Mouse (Mus musculus) megakaryocyte, embryonic 14.5 days (primary cell): ENCODE results near the gene Itga9.

Experiments used
- FLI1 ChIP-seq: IDR thresholded peaks from 2 replicates; pipeline ENCODE4 v1.6.1; 2012; ENCODE audit warnings: low read length, inconsistent platforms, mixed read lengths
- GATA1 ChIP-seq: IDR thresholded peaks from 3 replicates; pipeline ENCODE4 v1.6.1; 2012; ENCODE audit warnings: mixed read lengths, low read length, inconsistent platforms, borderline replicate concordance

DNA sequence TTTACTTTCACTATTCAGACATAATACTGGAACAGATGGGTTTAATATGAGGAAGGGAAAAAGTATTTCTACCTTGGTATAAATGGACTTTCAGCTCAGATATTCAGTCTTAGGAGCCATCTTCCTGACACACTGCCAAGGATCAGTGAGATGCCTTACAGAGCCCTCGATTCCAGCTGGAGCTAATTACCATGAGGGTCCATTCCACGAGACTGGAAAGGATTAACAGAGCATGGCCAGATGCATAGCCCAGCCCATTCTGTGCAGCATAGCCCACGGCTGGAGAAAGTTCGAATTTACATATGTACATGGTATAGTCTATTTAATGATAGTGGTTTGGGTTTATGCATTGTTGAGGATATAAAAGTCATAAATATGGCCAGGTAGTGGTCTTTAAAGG lies 188.8 kb downstream of the Itga9 start:
- TF ChIP-seq GATA1: no peak
- no peak for TF ChIP-seq FLI1
